Mouse (Mus musculus): Measurements from ENCODE around the gene Nyap2.

Nyap2 gene

DNA sequence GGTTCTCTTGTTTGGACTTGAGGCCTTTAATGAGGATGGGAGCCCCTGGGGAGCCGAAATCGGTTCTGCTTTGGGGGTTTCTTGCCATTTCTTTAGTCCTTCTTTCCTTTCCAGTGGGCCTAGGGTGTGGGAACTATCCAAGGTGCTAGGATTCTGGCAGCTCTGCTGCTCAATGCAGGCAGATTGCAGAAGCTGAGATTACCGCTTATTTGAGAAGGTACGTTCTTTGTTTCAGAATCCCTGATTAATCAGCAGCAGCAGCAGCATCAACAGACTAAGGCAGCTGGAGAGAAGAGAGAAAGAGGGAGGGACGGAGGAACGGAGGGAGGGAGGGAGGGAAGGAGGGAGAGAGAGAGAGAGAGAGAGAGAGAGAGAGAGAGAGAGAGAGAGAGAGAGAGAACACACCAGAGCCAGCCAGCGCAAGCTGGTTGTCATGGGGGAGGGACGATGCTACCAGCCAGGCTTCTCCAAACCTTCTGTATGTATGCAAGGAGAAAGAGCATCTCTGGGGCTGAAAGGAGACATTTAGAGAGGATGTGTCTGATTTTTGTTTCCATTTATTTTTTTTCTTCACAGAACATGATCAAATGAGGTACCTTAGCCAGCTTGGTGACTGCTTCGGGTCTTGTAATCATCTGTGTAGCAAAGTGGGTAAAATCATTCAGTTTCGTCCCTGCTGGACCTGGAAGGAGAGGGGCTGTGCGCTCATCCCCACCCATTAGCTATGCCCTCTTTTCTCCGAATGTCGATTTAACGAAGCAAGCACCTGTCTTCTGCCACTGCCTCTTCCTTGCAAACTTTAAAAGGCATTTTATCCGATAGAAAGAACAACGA lies at the start of gene Nyap2:
Gene Nyap2, plus strand, starts transcription at position 120 of the 834 bp plus-strand sequence.
- DNase-seq (ENCODE audit: low spot score) = no peak

GRCm38 (mm10) chr1:81042907-81043868 lies 33.6 kb upstream of the Nyap2 start:
- no peak for DNase-seq (ENCODE audit: low spot score)

DNA sequence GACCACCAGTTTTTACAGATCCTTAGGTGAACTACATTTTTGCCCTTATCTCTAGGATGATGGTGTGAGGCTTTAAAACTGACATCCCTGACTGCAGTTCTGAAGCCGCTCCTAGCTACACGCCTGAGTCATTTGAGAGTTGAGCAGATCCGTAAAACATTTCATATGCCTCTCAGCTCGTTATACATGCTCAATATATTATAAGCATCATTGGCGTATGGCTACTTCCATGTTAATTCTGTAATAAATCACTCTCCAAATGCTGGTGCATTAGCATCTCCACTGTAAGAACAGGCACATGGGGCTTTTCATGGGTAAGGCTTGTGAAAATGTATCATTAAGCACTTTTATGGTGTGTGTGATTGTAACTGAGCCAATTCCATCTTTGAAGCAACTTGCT lies 18.4 kb upstream of the Nyap2 start:
- no peak for DNase-seq (ENCODE audit: low spot score)

DNA sequence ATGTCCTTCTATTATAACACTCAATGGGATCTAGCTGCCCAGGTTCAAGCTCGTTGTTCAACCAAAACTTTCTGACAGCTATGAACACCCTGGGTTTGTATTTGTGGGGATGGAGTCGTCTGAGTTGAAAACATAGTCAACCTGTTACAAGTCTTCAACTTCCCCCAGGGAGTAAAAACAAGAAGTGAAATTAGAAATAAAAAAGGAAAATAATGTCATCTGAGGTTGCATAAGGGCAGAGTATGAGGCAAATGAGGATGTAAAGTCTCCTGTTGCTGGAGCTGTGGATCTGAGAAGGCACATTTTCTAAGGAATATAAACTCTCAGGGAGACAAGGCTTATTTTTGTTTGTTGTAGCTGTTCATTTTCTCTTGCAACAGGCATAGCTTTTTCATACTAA lies 17.9 kb upstream of the Nyap2 start:
- no peak for DNase-seq (ENCODE audit: low spot score)

DNA sequence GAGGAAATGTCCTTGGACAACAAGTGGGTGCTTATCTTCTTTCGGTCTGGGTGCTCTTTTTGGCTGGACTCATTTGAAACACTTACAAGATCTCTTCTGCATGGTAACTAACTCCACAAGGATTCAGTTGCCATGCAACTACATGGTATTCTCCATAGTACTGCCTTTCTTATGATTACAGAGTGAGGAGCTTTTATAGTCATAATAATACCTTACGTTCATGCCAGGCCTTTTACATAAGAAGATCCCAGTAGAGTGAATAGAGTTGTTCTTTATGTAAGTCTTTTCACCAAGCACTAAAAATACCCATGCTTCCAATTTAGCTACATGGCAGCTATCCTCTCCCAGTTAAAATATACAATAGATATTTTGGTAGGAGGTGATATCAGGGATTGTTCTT lies 13.9 kb upstream of the Nyap2 start:
- no peak for DNase-seq (ENCODE audit: low spot score)

DNA sequence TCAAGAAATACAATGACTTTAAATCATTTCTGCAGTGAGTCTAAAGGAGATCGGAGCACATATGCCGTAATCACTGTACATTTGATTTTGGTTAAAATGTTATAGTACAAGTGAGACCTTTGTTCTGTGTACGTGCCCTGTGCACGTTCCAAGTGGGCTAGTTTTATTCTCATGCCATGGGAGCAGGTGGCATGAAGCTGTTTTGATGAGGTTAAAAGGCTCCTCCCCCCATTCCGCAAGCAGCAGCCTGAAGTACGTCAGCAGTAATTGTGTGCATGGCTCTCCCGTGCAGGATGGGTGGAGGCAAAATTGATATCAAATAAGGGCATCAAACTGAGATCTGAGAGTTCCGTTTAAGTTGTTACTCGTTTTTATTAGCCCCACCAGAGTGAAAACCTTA lies 491 bp upstream of the Nyap2 start:
- DNase-seq (ENCODE audit: low spot score) = no peak

DNA sequence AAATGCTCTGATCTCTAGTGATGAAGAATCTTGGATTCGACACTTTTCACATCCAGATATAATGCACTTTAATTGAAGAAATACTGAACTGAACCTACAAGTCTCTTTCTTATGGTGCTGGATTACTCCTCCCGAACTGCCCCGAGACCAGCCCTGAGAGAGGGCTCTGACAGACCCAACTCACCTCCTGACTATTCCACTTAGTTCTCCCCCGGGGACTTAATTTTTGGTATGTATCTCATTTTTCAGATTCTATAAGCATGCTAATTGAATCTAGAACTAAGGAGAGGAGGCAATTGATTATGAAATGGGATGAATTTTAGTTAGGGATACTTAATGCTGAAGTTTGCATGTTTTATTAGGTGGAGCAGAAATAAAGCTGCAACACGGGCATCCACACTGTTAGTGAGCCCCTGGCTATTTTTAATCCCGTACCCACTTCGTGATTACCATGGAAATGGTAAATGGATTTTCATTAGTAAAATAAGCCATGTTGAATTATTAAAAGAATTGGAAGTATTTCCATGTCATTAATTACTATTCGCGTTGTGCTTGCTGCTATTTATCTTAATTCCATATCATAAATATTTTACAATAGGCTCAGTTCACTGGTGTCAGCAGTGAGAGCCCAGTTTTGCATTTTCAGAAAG lies 1.0 kb downstream of the Nyap2 start:
- DNase-seq (ENCODE audit: low spot score) = no peak

- DNase-seq (ENCODE audit: low spot score) = no peak
These were observed 10.7 kb downstream of the Nyap2 start for GRCm38 (mm10) chr1:81087485-81087884.

DNA sequence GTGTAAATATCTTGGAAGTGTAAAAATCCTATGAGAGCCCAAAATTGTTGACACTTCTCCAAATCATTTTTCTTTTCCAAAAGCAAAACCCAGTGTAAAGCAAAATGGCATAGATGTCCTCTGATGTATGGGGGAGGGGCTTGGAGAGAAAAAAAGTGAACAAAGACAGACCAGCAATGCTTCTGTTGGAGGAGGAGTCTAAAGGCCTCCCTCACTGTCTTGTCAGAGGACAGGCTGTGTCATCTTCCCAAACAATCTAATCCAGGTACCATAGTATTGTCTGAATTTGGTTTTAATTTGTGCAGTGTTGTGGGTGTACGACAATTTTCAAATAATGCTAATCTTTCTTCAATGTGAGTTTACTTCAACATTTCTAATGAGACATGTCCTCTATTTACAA lies 13.7 kb downstream of the Nyap2 start:
- DNase-seq (ENCODE audit: low spot score) = no peak

DNA sequence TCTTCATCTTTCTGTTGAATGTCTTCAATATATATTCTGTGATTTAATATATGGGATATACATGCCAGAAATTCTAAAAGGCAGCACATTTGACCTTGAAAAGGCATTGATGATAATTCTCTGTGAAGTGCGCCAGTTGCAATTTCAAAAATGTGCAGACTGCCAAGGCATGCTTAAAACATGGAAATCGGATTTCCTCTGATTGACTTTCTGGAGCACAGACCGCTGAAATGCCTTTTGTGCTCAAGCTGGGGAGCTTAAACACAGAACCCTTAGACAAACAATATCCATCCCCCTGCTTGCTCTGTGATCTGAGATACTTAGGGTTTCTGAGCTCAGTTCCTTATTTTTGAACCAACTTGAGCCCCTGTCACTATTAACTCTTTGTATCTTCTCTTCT lies 14.2 kb downstream of the Nyap2 start:
- no peak for DNase-seq (ENCODE audit: low spot score)

DNA sequence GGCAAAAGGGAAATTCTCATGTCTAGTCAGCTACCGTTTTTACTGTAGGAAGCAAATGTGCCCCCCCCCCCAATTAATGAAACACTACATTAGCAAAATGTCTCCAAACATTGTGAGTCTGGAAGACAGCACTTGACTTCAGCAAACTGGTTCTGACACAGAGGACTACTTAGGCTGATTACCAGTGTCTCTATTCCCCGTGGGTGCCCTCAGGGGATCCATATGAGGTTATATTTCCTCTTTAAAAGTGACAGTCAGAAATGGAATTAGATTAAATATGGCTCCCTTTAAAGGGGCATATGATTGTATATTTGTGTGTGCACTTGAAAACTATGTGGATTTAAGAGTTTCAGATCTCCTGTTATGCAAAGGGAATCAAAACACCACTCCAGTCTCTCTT lies 15.3 kb downstream of the Nyap2 start:
- no peak for DNase-seq (ENCODE audit: low spot score)

DNA sequence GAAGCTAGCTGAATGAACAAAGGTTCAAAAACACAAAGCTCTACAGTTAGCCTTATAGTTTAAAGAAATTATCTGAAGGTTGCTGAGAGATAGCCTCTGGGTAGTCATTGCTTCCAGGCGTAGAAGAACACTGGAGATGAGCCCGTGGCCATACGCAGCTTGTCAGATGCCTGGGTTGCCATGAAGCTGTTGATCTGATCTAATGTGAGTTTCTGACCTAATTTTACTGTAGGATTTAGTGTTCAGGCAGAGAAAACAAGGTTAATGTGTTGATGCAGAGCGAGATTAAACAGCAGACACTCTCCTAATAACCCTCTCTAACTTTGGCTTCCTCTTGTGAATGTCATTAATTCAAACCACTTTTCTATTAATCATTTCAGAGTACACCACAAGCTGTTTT lies 16.1 kb downstream of the Nyap2 start:
- DNase-seq (ENCODE audit: low spot score) = no peak

DNA sequence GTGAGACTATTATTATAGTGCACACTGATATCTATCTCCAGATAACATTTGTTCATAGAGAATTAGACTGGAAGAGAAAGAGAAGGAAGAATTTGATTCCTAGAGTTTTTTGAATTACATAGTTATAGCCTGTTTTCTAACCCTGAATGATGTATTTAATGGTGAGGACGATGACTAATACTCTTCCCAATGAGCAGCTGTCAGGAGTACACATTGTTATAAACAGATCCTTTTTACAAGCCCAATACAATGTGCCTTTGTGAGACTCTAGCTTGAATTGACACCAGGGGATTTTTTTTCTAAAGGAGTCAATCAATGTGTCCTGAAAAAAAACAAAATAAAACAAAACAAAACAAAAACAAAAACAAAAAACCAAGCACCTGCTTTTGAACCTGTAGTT lies 22.2 kb downstream of the Nyap2 start:
- no peak for DNase-seq (ENCODE audit: low spot score)

DNA sequence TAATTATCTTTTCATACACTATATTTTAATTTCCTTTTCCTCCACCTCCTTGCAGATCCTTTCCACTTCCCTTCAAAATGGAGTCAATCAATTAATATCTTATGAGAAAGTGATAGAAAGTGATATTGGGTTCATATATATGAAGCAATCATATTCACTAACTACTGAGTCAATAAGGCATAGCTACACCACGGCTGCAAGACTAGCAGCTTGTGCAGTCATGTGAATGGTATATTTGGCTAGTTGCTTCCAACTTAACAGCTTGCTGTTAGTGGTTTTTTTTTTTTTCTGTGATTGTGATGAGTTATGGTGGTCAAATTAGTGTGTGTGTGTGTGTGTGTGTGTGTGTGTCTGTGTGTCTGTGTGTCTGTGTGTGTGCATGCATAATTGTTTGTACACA lies 25.0 kb downstream of the Nyap2 start:
- DNase-seq (ENCODE audit: low spot score) = no peak

- DNase-seq (ENCODE audit: low spot score) = no peak
These were observed 43.0 kb downstream of the Nyap2 start for GRCm38 (mm10) chr1:81119732-81120131.

DNA sequence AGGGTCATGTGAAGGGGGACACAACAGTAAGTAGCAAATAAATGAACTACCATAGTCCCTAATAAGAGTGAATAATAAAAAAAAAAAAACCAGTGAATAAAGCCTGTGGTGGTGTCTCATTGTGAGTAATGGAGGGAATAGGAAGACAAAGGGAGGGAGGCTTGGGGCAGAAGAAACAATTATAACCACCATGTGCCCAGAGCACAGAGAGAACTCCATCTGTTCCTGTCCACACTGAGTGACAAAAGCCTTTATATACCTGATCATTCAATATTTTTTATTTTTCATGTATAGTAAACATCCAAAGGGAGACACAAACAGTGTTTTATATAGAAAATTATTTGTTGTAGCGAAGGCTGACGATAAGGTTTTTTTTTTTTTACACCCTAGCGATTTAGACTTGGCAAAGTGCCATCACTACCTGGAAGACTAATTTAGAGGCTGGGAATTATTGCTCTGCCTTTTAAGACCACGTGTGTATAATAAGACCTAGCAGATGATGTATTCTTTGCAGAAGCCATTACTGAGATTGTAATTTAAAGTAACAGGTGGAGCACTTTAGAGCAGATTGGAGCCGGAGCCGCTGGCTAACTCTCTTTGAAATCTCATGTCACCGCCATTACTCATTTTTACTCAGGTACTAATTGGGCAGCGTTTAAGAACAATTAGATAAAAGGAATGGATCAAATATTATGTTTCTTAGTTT lies 55.4 kb downstream of the Nyap2 start:
- DNase-seq (ENCODE audit: low spot score) = no peak

GRCm38 (mm10) chr1:81143855-81144254 lies 67.1 kb downstream of the Nyap2 start:
- no peak for DNase-seq (ENCODE audit: low spot score)

GRCm38 (mm10) chr1:81145576-81145975 lies 68.8 kb downstream of the Nyap2 start:
- DNase-seq (ENCODE audit: low spot score) = no peak

GRCm38 (mm10) chr1:81169245-81169644 lies 92.5 kb downstream of the Nyap2 start:
- no peak for DNase-seq (ENCODE audit: low spot score)

DNA sequence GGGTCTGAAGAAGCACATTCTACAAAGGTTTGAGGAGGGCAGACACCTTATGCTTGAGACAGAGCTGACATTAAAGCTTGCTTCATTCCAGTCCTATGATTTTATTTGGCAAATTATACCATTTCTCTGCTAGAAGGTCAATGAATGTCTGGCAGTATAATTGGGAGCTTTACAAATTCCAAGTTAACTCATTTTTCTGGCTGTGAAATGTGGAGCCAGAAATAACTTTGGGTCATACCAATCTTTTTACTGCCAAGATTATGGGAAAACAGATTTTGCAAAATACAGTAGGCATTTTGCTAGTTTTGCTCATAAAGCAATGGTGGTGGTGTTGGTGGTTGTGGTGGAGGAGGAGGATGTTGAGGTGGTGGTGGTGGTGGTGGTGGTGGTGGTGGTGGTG lies 96.0 kb downstream of the Nyap2 start:
- DNase-seq (ENCODE audit: low spot score) = no peak

GRCm38 (mm10) chr1:81173303-81173702 lies 96.6 kb downstream of the Nyap2 start:
- no peak for DNase-seq (ENCODE audit: low spot score)

- DNase-seq (ENCODE audit: low spot score) = no peak
These were observed 103.0 kb downstream of the Nyap2 start for GRCm38 (mm10) chr1:81179725-81180124.
